Mouse (Mus musculus): ENCODE measurements around the gene Rbm25. TPM values are rescaled to one million over a fixed set of nuclear protein-coding genes. Genes with fewer than 3 reads are reported as not detected.

The Rbm25 gene
- polyA plus RNA-seq, 1 experiment from 2014 or later, result 184 TPM

GRCm38 (mm10) chr12:83723037-83723436, 92.0 kb downstream of the Rbm25 start:
- peaks cover 17% of the 10 kb centered on the region for H3K36me3 ChIP-seq (ENCODE audit: control insufficient read depth, insufficient read depth, low read length)
- ATAC-seq (replicated peaks; ENCODE audit: insufficient number of reproducible peaks, low FRiP score, low TSS enrichment), result no peak
- WGBS (ENCODE audit: insufficient replicate concordance), result 71% methylated on average over 3 of the region's 3 CpGs

DNA sequence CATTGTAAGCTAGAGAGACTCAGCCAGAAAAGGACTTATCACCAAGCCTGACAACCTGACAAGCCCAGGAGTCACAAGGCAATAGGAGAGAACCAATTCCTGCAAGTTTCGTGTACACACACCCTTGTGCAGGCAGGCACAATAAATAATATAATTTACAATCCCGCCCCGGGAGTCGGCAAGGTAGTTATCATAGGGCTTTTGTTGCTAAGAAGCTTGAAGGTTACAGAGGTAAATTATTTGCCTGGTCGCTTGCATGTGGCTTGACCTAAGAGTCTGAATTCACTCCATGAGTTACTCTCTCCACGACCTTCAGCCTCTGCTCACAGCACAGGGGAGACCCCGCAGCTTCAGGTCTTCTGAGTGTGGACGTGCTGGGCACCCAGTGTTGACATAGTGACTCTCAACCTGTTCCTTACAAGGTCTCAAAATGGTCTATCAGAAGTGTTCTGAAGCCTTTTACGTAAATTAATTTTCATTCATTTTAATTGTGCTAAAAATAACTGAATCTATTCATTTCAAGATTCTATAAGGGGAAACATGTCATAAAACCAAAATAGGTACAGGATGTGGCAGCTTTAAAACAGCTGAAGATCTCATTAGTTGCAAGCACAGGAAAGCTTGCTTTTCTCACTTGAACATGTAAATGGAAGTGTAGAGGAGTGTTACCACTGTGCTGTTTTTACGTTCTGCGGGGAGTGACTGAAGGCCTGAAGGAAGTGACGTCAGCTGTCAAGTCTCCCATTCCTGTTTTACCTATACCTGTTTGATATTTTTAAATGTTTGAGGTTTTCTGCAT, 95.7 kb downstream of the Rbm25 start:
- peaks cover 20% of the 10 kb centered on the region for H3K36me3 ChIP-seq (ENCODE audit: control insufficient read depth, insufficient read depth, low read length)
- H3K9ac ChIP-seq (ENCODE audit: low read depth, low read length), result no peak overlapping the region
- no peak overlapping the region for H3K27ac ChIP-seq (ENCODE audit: low read depth, low read length)

More at GRCm38 (mm10) chr12:83723037-83723436, 92.0 kb downstream of the Rbm25 start:
- Histone ChIP-seq H3K4me1 (ENCODE audit: control insufficient read depth, insufficient read depth, low read length) (peaks cover 13% of the 10 kb centered on the region; the same call in 1 of the 2 replicates), H3K27me3 (ENCODE audit: control insufficient read depth, insufficient read depth, low read length) (no peaks in the 10 kb centered on the region), H3K9me3 (replicated peaks; ENCODE audit: control insufficient read depth, low read length) (no peaks in the 10 kb centered on the region), H3K9ac (ENCODE audit: low read depth, low read length) (no peak overlapping the region), H3K4me2 (no peak overlapping the region), H3K27ac (ENCODE audit: low read depth, low read length) (no peak overlapping the region), H3K4me3 (ENCODE audit: low read depth, low read length) (no peak overlapping the region)

GRCm38 (mm10) chr12:83732225-83732624, 101.2 kb downstream of the Rbm25 start:
- H3K9ac ChIP-seq (ENCODE audit: low read depth, low read length), result no peak overlapping the region
- ATAC-seq (replicated peaks; ENCODE audit: insufficient number of reproducible peaks, low FRiP score, low TSS enrichment), result no peak
- H3K4me1 ChIP-seq (ENCODE audit: control insufficient read depth, insufficient read depth, low read length), result no peaks in the 10 kb centered on the region
- no peak overlapping the region for H3K4me2 ChIP-seq
- no peaks in the 10 kb centered on the region for H3K27me3 ChIP-seq (ENCODE audit: control insufficient read depth, insufficient read depth, low read length)
- no peaks in the 10 kb centered on the region for H3K9me3 ChIP-seq (replicated peaks; ENCODE audit: control insufficient read depth, low read length)
- peaks cover 15% of the 10 kb centered on the region for H3K36me3 ChIP-seq (ENCODE audit: control insufficient read depth, insufficient read depth, low read length)
- no peak overlapping the region for H3K4me3 ChIP-seq (ENCODE audit: low read depth, low read length)
- H3K27ac ChIP-seq (ENCODE audit: low read depth, low read length), result no peak overlapping the region
- 91% methylated on average over 5 of the region's 5 CpGs for WGBS (ENCODE audit: insufficient replicate concordance)

More for the DNA sequence above, 95.7 kb downstream of the Rbm25 start:
- Histone ChIP-seq H3K4me3 (ENCODE audit: low read depth, low read length) (no peak overlapping the region), H3K27me3 (ENCODE audit: control insufficient read depth, insufficient read depth, low read length) (no peaks in the 10 kb centered on the region), H3K9me3 (replicated peaks; ENCODE audit: control insufficient read depth, low read length) (no peaks in the 10 kb centered on the region), H3K4me1 (ENCODE audit: control insufficient read depth, insufficient read depth, low read length) (peaks cover 13% of the 10 kb centered on the region; the same call in 1 of the 2 replicates), H3K4me2 (no peak overlapping the region)
- ATAC-seq (replicated peaks; ENCODE audit: insufficient number of reproducible peaks, low FRiP score, low TSS enrichment), result no peak
- WGBS (ENCODE audit: insufficient replicate concordance), result 86% methylated on average over 12 of the region's 12 CpGs

Other genes with a start within 250 kb of the Rbm25 start
- gene Dpf3, start 143.5 kb upstream of the Rbm25 start, polyA plus RNA-seq (2014; fragmentation: Nextera tagmentation; extraction: Ambion mirVana), result 29.7 TPM in 2 replicates
- gene Dcaf4, start 110.8 kb upstream of the Rbm25 start, polyA plus RNA-seq (2014; fragmentation: Nextera tagmentation; extraction: Ambion mirVana), result 23.8 and 24.1 TPM in 2 replicates
- 12.3 and 15.8 TPM in 2 replicates for gene Zfyve1, start 34.0 kb upstream of the Rbm25 start, polyA plus RNA-seq (2014; fragmentation: Nextera tagmentation; extraction: Ambion mirVana)
- gene Psen1, start 56.9 kb downstream of the Rbm25 start, polyA plus RNA-seq (2014; fragmentation: Nextera tagmentation; extraction: Ambion mirVana), result 54.9 and 58.6 TPM in 2 replicates
- 0.10 TPM in 1 of 2 replicates, not detected in the other for gene Papln, start 132.4 kb downstream of the Rbm25 start, polyA plus RNA-seq (2014; fragmentation: Nextera tagmentation; extraction: Ambion mirVana)